Mouse (Mus musculus) intestine, postnatal 0 days (tissue): ENCODE measurements at regions not wholly inside any gene's neighbourhood (a gene's known extent, or its start where the extent isn't known, plus 50 kb on each side); places are given as distances from the start of the nearest gene placed in this dataset.

Experiments used
- ATAC-seq: fragments of 200-750 bp; cut with Nextera tagmentation; 2 replicates; pipeline ENCODE4 v1.8.0; 2017; ENCODE audit warnings: mild to moderate bottlenecking, moderate TSS enrichment, moderate library complexity
- H3K27ac ChIP-seq: fragments of 300-500 bp; sonication (generic); 2 replicates; pipeline ENCODE4 v1.5.1; 2014; ENCODE audit warnings: mild to moderate bottlenecking, low read depth, low read length, moderate library complexity
- H3K27me3 ChIP-seq: fragments of 300-500 bp; sonication (generic); replicated peaks from 2 replicates; pipeline ENCODE4 v1.6.1; 2014; ENCODE audit warnings: low read length, mixed read lengths; ENCODE audit not compliant: control insufficient read depth, insufficient read depth
- H3K36me3 ChIP-seq: fragments of 300-500 bp; sonication (generic); 2 replicates; pipeline ENCODE4 v1.6.1; 2014; ENCODE audit warnings: mild to moderate bottlenecking, moderate library complexity; ENCODE audit not compliant: control insufficient read depth, insufficient read depth
- H3K4me1 ChIP-seq: fragments of 300-500 bp; sonication (generic); replicated peaks from 2 replicates; pipeline ENCODE4 v1.6.1; 2014; ENCODE audit warnings: antibody characterized with exemption, low read length, mixed read lengths; ENCODE audit not compliant: control insufficient read depth, insufficient read depth
- H3K4me2 ChIP-seq: fragments of 300-500 bp; sonication (generic); replicated peaks from 2 replicates; pipeline ENCODE4 v1.6.1; 2014; ENCODE audit warnings: low read depth, mild to moderate bottlenecking, moderate library complexity
- H3K4me3 ChIP-seq: fragments of 300-500 bp; sonication (generic); 2 replicates; pipeline ENCODE4 v1.5.1; 2014; ENCODE audit warnings: low read depth, low read length
- H3K9ac ChIP-seq: fragments of 300-500 bp; sonication (generic); 2 replicates; pipeline ENCODE4 v1.6.1; 2014; ENCODE audit warnings: mild to moderate bottlenecking, low read depth, low read length
- H3K9me3 ChIP-seq: fragments of 300-500 bp; sonication (generic); 2 replicates; pipeline ENCODE4 v1.6.1; 2016; ENCODE audit warnings: mixed run types; ENCODE audit not compliant: control insufficient read depth
- CTCF ChIP-seq: sonication (generic); IDR thresholded peaks from 2 replicates; pipeline ENCODE4 v1.5.1; 2016; ENCODE audit warnings: low read depth, mild to moderate bottlenecking, control low read depth, antibody characterized with exemption, moderate library complexity
- WGBS: fragments of 180-500 bp; shearing (Covaris S2); extraction: QIAGEN DNeasy Blood & Tissue Kit; methylation state at CpG from one replicate; pipeline ENCODE4 v1.1.7; 2014; 5-methylcytosine and 5-hydroxymethylcytosine counted together

DNA sequence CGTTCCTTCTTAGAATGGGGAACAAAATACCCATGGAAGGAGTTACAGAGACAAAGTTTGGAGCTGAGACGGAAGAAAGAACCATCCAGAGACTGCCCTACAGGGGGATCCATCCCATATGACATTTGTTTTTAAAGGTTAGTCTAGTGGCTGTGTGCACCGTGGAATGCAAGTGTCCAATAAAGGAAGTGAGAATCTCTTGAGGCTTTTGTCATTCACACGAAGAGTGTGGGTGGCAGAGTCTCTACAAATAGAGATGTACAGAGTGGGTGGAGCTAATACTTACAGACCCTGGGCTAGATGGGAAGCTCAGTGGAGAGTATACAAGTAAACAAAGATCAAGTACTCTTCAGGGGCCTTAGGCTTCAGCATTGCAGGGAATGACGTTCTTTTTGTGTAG, 314.2 kb upstream of the Slc24a5 start:
- H3K4me1 ChIP-seq: no peaks in the 10 kb centered on the region
- H3K36me3 ChIP-seq: no peaks in the 10 kb centered on the region
- WGBS: 76% methylated on average over 5 of the region's 5 CpGs
- H3K9me3 ChIP-seq: 0 out of 2 replicates have a peak, but pooled peaks cover 2% of the 10 kb centered on the region
- H3K4me2 ChIP-seq: no peak overlapping the region
- H3K9ac ChIP-seq: no peak overlapping the region
- no peak overlapping the region for H3K4me3 ChIP-seq
- no peaks in the 10 kb centered on the region for H3K27me3 ChIP-seq
- no peak for TF ChIP-seq CTCF
- no peak for ATAC-seq
- no peak overlapping the region for H3K27ac ChIP-seq

DNA sequence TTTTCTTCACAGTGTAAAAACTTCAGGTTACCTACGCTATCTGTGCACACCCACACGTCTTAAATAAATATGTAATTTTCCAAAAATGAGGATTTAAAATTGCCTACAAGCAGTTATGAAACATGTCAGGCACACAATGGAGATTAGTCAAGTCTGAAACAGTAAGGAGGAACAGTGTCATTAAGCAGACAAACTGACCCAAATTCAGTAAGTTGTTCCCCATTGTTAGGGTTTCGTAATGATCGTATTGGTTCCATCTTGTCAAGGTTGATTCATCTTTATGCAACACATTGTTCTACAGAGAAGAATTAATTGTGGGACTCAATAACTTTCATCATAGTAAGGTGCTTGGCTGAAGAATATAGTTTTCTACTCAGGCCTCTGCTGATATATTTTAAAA, 312.7 kb upstream of the Slc24a5 start:
- no peak overlapping the region for H3K4me2 ChIP-seq
- no peak for ATAC-seq
- no peak overlapping the region for H3K9ac ChIP-seq
- no peaks in the 10 kb centered on the region for H3K36me3 ChIP-seq
- no peak for TF ChIP-seq CTCF
- H3K27me3 ChIP-seq: no peaks in the 10 kb centered on the region
- H3K9me3 ChIP-seq: 0 out of 2 replicates have a peak, but pooled peaks cover 2% of the 10 kb centered on the region
- H3K27ac ChIP-seq: no peak overlapping the region
- no peak overlapping the region for H3K4me3 ChIP-seq
- 94% methylated on average over 4 of the region's 4 CpGs for WGBS
- no peaks in the 10 kb centered on the region for H3K4me1 ChIP-seq

DNA sequence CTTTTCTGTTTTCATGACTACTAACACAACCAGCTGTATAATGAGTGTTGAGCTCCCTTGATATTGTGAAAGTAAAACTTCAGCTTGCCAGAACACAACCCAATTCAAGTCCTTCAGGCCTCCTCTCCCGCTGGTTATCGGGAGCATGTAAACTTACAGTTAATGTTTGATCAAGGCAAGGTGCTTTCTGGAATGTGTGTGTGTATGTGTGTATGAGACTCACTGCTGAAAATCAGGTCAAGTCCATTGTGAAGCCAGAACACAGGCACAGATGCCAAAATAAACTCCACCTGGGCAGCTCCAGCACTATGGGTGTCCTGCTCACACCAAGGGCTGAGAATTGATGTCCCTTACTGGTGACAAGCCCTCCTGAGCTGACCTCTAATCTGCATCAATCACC, 308.9 kb upstream of the Slc24a5 start:
- Histone ChIP-seq H3K4me2 (no peak overlapping the region), H3K4me1 (no peaks in the 10 kb centered on the region), H3K27me3 (no peaks in the 10 kb centered on the region), H3K9ac (no peak overlapping the region), H3K36me3 (no peaks in the 10 kb centered on the region), H3K27ac (no peak overlapping the region), H3K4me3 (no peak overlapping the region), H3K9me3 (no peaks in the 10 kb centered on the region)
- no peak for TF ChIP-seq CTCF
- no peak for ATAC-seq
- WGBS: 31% methylated on average over 2 of the region's 2 CpGs

DNA sequence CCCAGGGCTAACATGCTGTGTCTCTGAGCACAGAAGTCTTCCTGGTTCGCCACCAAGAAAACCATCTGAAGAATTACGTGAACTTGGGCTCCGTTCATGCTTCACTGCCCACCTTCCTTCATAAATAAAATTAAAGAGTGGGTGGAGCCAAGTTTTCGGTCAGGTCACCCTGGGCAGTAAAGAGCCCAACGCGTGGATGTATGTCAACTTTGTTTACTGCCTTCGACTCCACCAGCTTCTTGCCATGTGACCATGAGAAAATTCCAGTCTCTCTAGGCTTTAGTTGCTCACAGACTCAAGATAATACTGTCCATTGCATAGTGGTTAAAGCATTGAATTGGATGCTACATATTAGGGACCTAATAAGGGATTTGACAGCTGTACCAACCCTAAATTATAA, 304.3 kb upstream of the Slc24a5 start:
- no peaks in the 10 kb centered on the region for H3K27me3 ChIP-seq
- no peak overlapping the region for H3K4me3 ChIP-seq
- no peak overlapping the region for H3K4me2 ChIP-seq
- H3K9me3 ChIP-seq: no peaks in the 10 kb centered on the region
- H3K9ac ChIP-seq: no peak overlapping the region
- H3K36me3 ChIP-seq: no peaks in the 10 kb centered on the region
- no peaks in the 10 kb centered on the region for H3K4me1 ChIP-seq
- 81% methylated on average over 7 of the region's 7 CpGs for WGBS
- H3K27ac ChIP-seq: no peak overlapping the region
- no peak for TF ChIP-seq CTCF
- ATAC-seq: no peak

DNA sequence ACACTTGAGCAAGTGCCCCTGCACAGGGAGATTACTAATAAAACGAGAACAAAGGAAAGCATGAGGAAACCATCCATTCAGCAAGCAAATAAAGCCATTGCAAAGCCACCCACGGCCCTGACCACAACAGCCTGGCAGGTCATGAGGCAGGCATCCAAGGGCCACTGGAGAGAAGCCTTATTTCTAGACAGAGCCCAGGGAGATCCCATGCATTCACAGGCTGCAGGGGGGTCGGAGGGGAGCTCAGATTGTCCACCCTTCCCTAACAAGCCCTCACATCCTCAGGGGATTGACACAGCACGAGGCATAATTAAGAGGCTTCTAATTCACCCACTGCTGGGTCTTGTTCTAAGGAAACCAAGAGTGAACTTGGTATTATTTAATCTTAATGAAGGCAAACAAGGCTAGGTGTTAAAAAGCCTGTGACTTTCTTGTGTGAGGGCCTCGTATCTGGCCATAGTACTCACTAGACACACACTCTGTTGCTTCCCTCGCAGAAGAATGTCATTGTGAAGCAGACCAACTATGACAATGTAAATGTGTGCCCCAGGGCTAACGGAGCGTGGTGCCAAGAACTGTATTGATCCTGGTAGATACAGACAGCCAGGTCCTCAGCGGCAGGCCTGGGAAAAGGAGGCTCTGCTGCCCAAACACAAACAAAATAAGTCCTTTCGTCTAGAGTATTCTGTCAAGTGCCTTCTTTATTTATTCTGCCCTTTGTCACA, 303.6 kb upstream of the Slc24a5 start:
- WGBS: 69% methylated on average over 10 of the region's 10 CpGs
- no peaks in the 10 kb centered on the region for H3K9me3 ChIP-seq
- TF ChIP-seq CTCF: no peak

DNA sequence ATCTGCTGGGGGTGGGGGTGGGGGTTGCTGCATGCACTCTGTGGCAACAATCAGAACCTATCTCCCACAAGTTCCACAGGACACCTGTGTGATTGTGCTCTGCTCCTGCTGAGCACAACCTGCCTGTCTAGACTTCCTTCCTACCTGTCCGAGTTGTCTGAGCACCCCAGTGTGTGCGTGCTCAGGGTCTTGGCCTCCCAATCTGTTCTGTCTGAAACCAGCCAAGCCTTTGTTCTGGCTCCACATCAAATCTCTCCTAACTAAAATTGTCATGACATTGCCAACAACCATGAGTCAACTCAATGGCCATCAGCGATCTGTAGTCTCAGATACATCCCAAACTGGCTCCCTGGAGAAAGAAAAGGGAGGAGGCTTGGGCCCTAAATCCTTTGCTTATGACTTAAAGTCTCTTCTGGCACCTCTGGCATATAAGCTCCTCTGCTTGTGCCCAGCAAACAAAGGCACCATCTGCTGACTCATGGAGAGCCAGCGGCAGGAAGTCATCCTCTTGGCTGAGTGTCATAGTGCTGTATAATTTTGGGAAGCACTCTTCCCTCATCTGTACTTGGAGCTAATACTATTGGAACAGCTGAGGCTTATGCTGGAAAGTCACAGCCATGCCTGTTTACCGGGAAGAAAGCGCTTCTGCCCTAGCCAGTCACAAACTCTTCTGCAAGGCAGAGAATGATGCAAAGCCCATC, 298.5 kb upstream of the Slc24a5 start:
- Histone ChIP-seq H3K4me1 (no peaks in the 10 kb centered on the region), H3K27me3 (no peaks in the 10 kb centered on the region), H3K4me3 (no peak overlapping the region), H3K9me3 (no peaks in the 10 kb centered on the region), H3K9ac (no peak overlapping the region), H3K27ac (no peak overlapping the region), H3K4me2 (no peak overlapping the region), H3K36me3 (no peaks in the 10 kb centered on the region)
- TF ChIP-seq CTCF: no peak
- WGBS: 87% methylated on average over 6 of the region's 6 CpGs
- no peak for ATAC-seq

More for the DNA sequence above, 303.6 kb upstream of the Slc24a5 start:
- no peak overlapping the region for H3K9ac ChIP-seq
- no peaks in the 10 kb centered on the region for H3K4me1 ChIP-seq
- H3K4me3 ChIP-seq: no peak overlapping the region
- H3K27me3 ChIP-seq: no peaks in the 10 kb centered on the region
- ATAC-seq: no peak
- no peak overlapping the region for H3K4me2 ChIP-seq
- no peak overlapping the region for H3K27ac ChIP-seq
- no peaks in the 10 kb centered on the region for H3K36me3 ChIP-seq
